Mouse (Mus musculus) kidney, postnatal 0 days (tissue): ENCODE data around the gene Pld6. TPM values are rescaled to one million over a fixed set of nuclear protein-coding genes. Genes with fewer than 3 reads are reported as not detected.

Experiments used
- ATAC-seq: fragments of 200-750 bp; cut with Nextera tagmentation; replicated peaks from 2 replicates; pipeline ENCODE4 v1.8.0; 2017; ENCODE audit warnings: low read depth, moderate number of reproducible peaks, moderate TSS enrichment, moderate library complexity; ENCODE audit not compliant: low FRiP score
- DNase-seq: peaks from one replicate; pipeline ENCODE4 v3.0.0-alpha.2; 2016; ENCODE audit warnings: low spot score
- H3K27ac ChIP-seq: fragments of 300-500 bp; sonication (generic); 2 replicates; pipeline ENCODE4 v1.5.1; 2014; ENCODE audit warnings: mild to moderate bottlenecking
- H3K27me3 ChIP-seq: fragments of 300-500 bp; sonication (generic); 2 replicates; pipeline ENCODE4 v1.6.1; 2014; ENCODE audit warnings: low read length, mixed read lengths; ENCODE audit not compliant: insufficient read depth
- H3K36me3 ChIP-seq: fragments of 300-500 bp; sonication (generic); 2 replicates; pipeline ENCODE4 v1.6.1; 2014; ENCODE audit warnings: low read length, mixed read lengths; ENCODE audit not compliant: insufficient read depth
- H3K4me1 ChIP-seq: fragments of 300-500 bp; sonication (generic); replicated peaks from 2 replicates; pipeline ENCODE4 v1.6.1; 2014; ENCODE audit warnings: antibody characterized with exemption, low read length, mixed read lengths; ENCODE audit not compliant: insufficient read depth
- H3K4me2 ChIP-seq: fragments of 300-500 bp; sonication (generic); 2 replicates; pipeline ENCODE4 v1.6.1; 2014; ENCODE audit warnings: mild to moderate bottlenecking, low read length, moderate library complexity, mixed read lengths
- H3K4me3 ChIP-seq: fragments of 300-500 bp; sonication (generic); replicated peaks from 2 replicates; pipeline ENCODE4 v1.5.1; 2014; ENCODE audit warnings: low read depth, low read length
- H3K9ac ChIP-seq: fragments of 300-500 bp; sonication (generic); 2 replicates; pipeline ENCODE4 v1.6.1; 2014; ENCODE audit warnings: low read depth, low read length
- H3K9me3 ChIP-seq: fragments of 300-500 bp; sonication (generic); replicated peaks from 2 replicates; pipeline ENCODE4 v1.6.1; 2016; ENCODE audit warnings: low read length, inconsistent platforms, mixed read lengths
- CTCF ChIP-seq: IDR thresholded peaks from 2 replicates; pipeline ENCODE4 v1.5.1; 2016; ENCODE audit warnings: antibody characterized with exemption, low read depth, mild to moderate bottlenecking, moderate library complexity
- WGBS: fragments of 180-500 bp; shearing (Covaris S2); extraction: QIAGEN DNeasy Blood & Tissue Kit; methylation state at CpG from one replicate; pipeline ENCODE4 v1.1.7; 2014; 5-methylcytosine and 5-hydroxymethylcytosine counted together
- polyA plus RNA-seq: library from polyadenylated mRNA; unstranded; fragments of >200 nt; fragmentation: Nextera tagmentation; extraction: Ambion mirVana; gene quantifications from 2 replicates; pipeline ENCODE4 v1.2.1, GENCODE M21; 2015

Pld6 gene
- polyA plus RNA-seq, 1 experiment from 2014 or later, result 2.9 TPM

- 72% methylated on average over 1 of the region's 1 CpGs for WGBS
- H3K9ac ChIP-seq, result no peak overlapping the region
- H3K4me3 ChIP-seq, result no peak overlapping the region
- no peak overlapping the region for H3K27ac ChIP-seq
- ATAC-seq, result no peak
- no peak for TF ChIP-seq CTCF
- no peaks in the 10 kb centered on the region for H3K9me3 ChIP-seq
- H3K27me3 ChIP-seq, result no peaks in the 10 kb centered on the region
- DNase-seq, result no peak
- peaks cover 52% of the 10 kb centered on the region for H3K36me3 ChIP-seq
- H3K4me1 ChIP-seq, result peaks cover 4% of the 10 kb centered on the region; the same call in 1 of the 2 replicates
- H3K4me2 ChIP-seq, result no peak overlapping the region
Observed at GRCm38 (mm10) chr11:59734335-59734734, 53.1 kb downstream of the Pld6 start.

Other genes with a start within 250 kb of the Pld6 start
- gene Nlrp3, start 246.1 kb downstream of the Pld6 start, polyA plus RNA-seq, result 0.09 and 0.10 TPM in 2 replicates
- gene Olfr222, start 211.4 kb downstream of the Pld6 start, polyA plus RNA-seq, result not detected in 2 replicates
- gene Olfr223, start 194.4 kb downstream of the Pld6 start, polyA plus RNA-seq, result not detected in 2 replicates
- 67.4 and 76.8 TPM in 2 replicates for gene Mprip, start 126.3 kb downstream of the Pld6 start, polyA plus RNA-seq
- 30.6 and 31.7 TPM in 2 replicates for gene Flcn, start 22.4 kb upstream of the Pld6 start, polyA plus RNA-seq
- gene Nt5m, start 51.8 kb upstream of the Pld6 start, polyA plus RNA-seq, result 41.1 and 42.4 TPM in 2 replicates
- gene Cops3, start 52.2 kb upstream of the Pld6 start, polyA plus RNA-seq, result 144 and 156 TPM in 2 replicates
- gene Med9, start 160.6 kb upstream of the Pld6 start, polyA plus RNA-seq, result 38.9 and 40.2 TPM in 2 replicates
- gene Rasd1, start 177.3 kb upstream of the Pld6 start, polyA plus RNA-seq, result 7.4 and 7.9 TPM in 2 replicates